Mouse (Mus musculus) hindbrain, embryonic 12.5 days (tissue): ENCODE measurements around the gene Fut8. TPM values are rescaled to one million over a fixed set of nuclear protein-coding genes. Genes with fewer than 3 reads are reported as not detected.
"Not testable (repeated sequence)": the region's sequence is repeated elsewhere in the genome, so short reads cannot be mapped to it uniquely, and the experiment has no call there.

Source experiments
- ATAC-seq: fragments of 200-750 bp; cut with Nextera tagmentation; 2 replicates; pipeline ENCODE4 v1.8.0; 2017; ENCODE audit warnings: moderate TSS enrichment; ENCODE audit not compliant: low FRiP score
- H3K27ac ChIP-seq: fragments of 300-500 bp; sonication (generic); 2 replicates; pipeline ENCODE4 v1.5.1; 2016; ENCODE audit warnings: mild to moderate bottlenecking
- H3K27me3 ChIP-seq: fragments of 300-500 bp; sonication (generic); 2 replicates; pipeline ENCODE4 v1.6.1; 2016; ENCODE audit warnings: mild to moderate bottlenecking
- H3K36me3 ChIP-seq: fragments of 300-500 bp; sonication (generic); 2 replicates; pipeline ENCODE4 v1.6.1; 2016; ENCODE audit warnings: mild to moderate bottlenecking
- H3K4me1 ChIP-seq: fragments of 300-500 bp; sonication (generic); 2 replicates; pipeline ENCODE4 v1.6.1; 2016
- H3K4me2 ChIP-seq: fragments of 300-500 bp; sonication (generic); replicated peaks from 2 replicates; pipeline ENCODE4 v1.6.1; 2016; ENCODE audit warnings: mild to moderate bottlenecking
- H3K4me3 ChIP-seq: fragments of 300-500 bp; sonication (generic); 2 replicates; pipeline ENCODE4 v1.5.1; 2016; ENCODE audit warnings: mild to moderate bottlenecking
- H3K9ac ChIP-seq: fragments of 300-500 bp; sonication (generic); 2 replicates; pipeline ENCODE4 v1.6.1; 2016; ENCODE audit warnings: mild to moderate bottlenecking, moderate library complexity
- H3K9me3 ChIP-seq: fragments of 300-500 bp; sonication (generic); replicated peaks from 2 replicates; pipeline ENCODE4 v1.6.1; 2016; ENCODE audit warnings: mild to moderate bottlenecking
- WGBS: fragments of 180-500 bp; shearing (Covaris S2); methylation state at CpG from one replicate; pipeline ENCODE4 v1.1.7; 2016; 5-methylcytosine and 5-hydroxymethylcytosine counted together
- polyA plus RNA-seq: library from polyadenylated mRNA; unstranded; fragments of >200 nt; fragmentation: Nextera tagmentation; extraction: Ambion mirVana; gene quantifications from 2 replicates; pipeline ENCODE4 v1.2.1, GENCODE M21; 2016

Gene Fut8
- polyA plus RNA-seq, 1 experiment from 2014 or later: 45.5 TPM

DNA sequence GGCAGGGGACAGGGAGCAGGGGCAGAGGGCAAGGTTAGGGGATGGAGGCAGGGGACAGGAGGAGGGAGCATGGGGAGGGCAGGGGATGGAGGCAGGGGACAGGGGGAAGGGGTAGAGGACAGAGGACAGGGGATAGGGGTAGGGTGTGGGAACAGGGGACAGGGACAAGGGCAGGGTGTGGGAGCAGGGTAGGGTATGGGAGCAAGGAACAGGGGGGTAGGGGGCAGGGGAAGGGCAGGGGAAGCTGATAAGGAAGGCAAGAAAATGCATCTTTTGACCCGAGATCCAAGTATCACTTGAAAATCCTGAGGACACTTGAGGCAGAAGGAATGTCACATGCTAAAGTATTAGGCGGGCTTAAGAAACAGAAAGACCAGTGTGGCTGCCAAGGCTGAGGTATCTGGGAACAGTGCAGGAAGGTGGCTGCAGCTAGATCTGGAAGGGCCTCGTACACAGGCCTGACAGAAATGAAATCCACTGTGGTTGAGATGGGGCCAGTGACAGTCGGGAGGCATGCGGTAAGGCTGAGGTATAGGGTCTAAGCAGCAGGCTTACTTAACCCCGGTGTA lies 281.7 kb downstream of the Fut8 start:
- H3K36me3 ChIP-seq: no peaks in the 10 kb centered on the region
- no peak overlapping the region for H3K4me3 ChIP-seq
- WGBS: 79% methylated on average over 6 of the region's 6 CpGs
- no peaks in the 10 kb centered on the region for H3K9me3 ChIP-seq
- H3K4me1 ChIP-seq: no peaks in the 10 kb centered on the region
- no peak overlapping the region for H3K27ac ChIP-seq
- H3K9ac ChIP-seq: no peak overlapping the region
- H3K27me3 ChIP-seq: no peaks in the 10 kb centered on the region
- ATAC-seq: no peak
- no peak overlapping the region for H3K4me2 ChIP-seq

GRCm38 (mm10) chr12:77524014-77524413 lies 286.1 kb downstream of the Fut8 start:
- not testable (repeated sequence) for H3K36me3 ChIP-seq, H3K4me3 ChIP-seq, H3K9me3 ChIP-seq, ATAC-seq, H3K4me2 ChIP-seq, H3K9ac ChIP-seq, H3K4me1 ChIP-seq, H3K27ac ChIP-seq, H3K27me3 ChIP-seq
- 62% methylated on average over 4 of the region's 4 CpGs for WGBS
